Mouse (Mus musculus) urinary bladder, postnatal 25 days (tissue): ENCODE data around the gene Rxrg.

ENCODE experiments used
- DNase-seq: peaks from one replicate; pipeline ENCODE4 v3.0.0; 2022; ENCODE audit warnings: low spot score

The Rxrg gene

GRCm38 (mm10) chr1:167598255-167599081, at the start of gene Rxrg:
TSS of gene Rxrg (plus strand) at chr1:167598384.
- DNase-seq, result peak; percentile 21

- DNase-seq, result no peak
Measured at GRCm38 (mm10) chr1:167549324-167549723, 48.9 kb upstream of the Rxrg start.

- no peak for DNase-seq
Measured at GRCm38 (mm10) chr1:167551601-167552000, 46.6 kb upstream of the Rxrg start.

GRCm38 (mm10) chr1:167553959-167554526, 44.1 kb upstream of the Rxrg start:
- no peak for DNase-seq

- DNase-seq, result no peak
Measured at GRCm38 (mm10) chr1:167566571-167566970, 31.6 kb upstream of the Rxrg start.

GRCm38 (mm10) chr1:167579131-167579530, 19.1 kb upstream of the Rxrg start:
- DNase-seq, result no peak

- no peak for DNase-seq
Measured at GRCm38 (mm10) chr1:167583195-167583594, 15.0 kb upstream of the Rxrg start.

- DNase-seq, result no peak
Measured at GRCm38 (mm10) chr1:167583888-167584287, 14.3 kb upstream of the Rxrg start.

- no peak for DNase-seq
Measured at GRCm38 (mm10) chr1:167588747-167589558, 9.2 kb upstream of the Rxrg start.

- no peak for DNase-seq
Measured at GRCm38 (mm10) chr1:167592175-167592574, 6.0 kb upstream of the Rxrg start.

- no peak for DNase-seq
Measured at GRCm38 (mm10) chr1:167599211-167599735, 1.1 kb downstream of the Rxrg start.

GRCm38 (mm10) chr1:167608201-167608741, 10.1 kb downstream of the Rxrg start:
- no peak for DNase-seq

- DNase-seq, result no peak
Measured at GRCm38 (mm10) chr1:167617131-167617530, 18.9 kb downstream of the Rxrg start.

- DNase-seq, result no peak
Measured at GRCm38 (mm10) chr1:167617995-167618489, 19.9 kb downstream of the Rxrg start.

GRCm38 (mm10) chr1:167620206-167620795, 22.1 kb downstream of the Rxrg start:
- DNase-seq, result no peak

GRCm38 (mm10) chr1:167625098-167625497, 26.9 kb downstream of the Rxrg start:
- no peak for DNase-seq

- no peak for DNase-seq
Measured at GRCm38 (mm10) chr1:167631765-167632164, 33.6 kb downstream of the Rxrg start.

GRCm38 (mm10) chr1:167635702-167636101, 37.5 kb downstream of the Rxrg start:
- DNase-seq, result no peak

GRCm38 (mm10) chr1:167636948-167637347, 38.8 kb downstream of the Rxrg start:
- peak; percentile 39 for DNase-seq

GRCm38 (mm10) chr1:167638053-167638452, 39.9 kb downstream of the Rxrg start:
- DNase-seq, result no peak

GRCm38 (mm10) chr1:167638901-167639300, 40.7 kb downstream of the Rxrg start:
- no peak for DNase-seq
